Mouse (Mus musculus): Measurements from ENCODE around the gene Epm2a.
"Not testable (repeated sequence)": the region's sequence is repeated elsewhere in the genome, so short reads cannot be mapped to it uniquely, and the experiment has no call there.

Epm2a gene

DNA sequence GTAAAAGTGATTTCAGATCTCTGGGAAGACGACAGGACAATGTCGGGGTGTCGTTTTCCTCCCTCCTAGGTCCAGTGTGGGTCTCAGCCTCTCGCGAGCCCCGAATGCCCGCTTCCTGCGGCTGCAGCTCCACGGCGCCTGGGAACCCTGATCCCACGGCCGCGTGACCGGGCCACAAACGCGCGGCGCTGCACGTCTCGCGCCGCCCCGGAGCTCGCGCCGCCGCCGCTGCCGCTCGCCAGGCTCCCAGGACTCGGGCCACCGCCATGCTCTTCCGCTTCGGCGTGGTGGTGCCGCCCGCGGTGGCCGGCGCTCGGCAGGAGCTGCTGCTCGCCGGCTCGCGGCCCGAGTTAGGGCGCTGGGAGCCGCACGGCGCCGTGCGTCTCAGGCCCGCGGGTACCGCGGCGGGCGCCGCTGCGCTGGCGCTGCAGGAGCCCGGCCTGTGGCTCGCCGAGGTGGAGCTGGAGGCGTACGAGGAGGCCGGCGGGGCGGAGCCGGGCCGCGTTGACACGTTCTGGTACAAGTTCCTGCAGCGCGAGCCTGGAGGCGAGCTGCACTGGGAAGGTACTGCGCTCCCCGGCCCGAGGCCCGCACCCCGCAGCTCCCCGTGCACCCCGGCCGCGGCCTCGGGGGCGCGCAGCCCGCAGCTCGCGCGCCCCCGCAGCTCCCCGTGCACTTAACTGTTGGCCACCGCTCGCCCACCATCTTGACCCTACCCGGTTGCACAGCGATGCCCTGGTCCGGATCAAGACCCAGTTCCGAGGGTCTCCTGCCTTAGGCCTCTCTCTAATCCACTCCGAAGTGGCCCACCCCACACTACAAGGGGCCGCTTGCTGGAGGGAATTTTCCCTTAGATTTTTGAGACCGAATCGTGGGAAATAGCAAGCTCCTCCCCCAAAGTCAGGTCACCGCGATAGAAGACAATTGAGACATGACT, at the start of gene Epm2a:
Gene Epm2a (plus strand): TSS at position 200 of the 937 bp plus-strand sequence.
- in situ Hi-C loops (cut with MboI; ENCODE audit: low sequenced_read_pairs): no loop called here

DNA sequence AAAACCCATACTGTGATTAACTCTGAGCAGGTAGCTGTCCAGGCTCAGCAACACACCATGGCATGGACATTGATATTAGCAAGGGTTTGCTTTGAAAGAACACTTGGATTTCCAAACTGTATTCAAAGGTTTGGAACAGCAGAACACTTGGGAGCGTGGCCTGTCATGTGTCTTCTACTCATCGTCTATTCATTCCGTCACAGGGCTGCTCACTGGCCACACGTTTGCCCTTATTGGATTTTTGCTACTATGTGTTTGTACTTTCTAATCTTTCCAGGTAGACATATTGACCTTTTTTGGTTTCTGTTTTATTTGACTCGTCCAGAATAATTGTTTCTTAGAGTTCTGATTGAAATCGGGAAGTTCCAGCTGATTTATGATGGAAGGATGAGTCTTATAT, 44.8 kb upstream of the Epm2a start:
- in situ Hi-C loops (cut with MboI; ENCODE audit: low sequenced_read_pairs): no loop called here

DNA sequence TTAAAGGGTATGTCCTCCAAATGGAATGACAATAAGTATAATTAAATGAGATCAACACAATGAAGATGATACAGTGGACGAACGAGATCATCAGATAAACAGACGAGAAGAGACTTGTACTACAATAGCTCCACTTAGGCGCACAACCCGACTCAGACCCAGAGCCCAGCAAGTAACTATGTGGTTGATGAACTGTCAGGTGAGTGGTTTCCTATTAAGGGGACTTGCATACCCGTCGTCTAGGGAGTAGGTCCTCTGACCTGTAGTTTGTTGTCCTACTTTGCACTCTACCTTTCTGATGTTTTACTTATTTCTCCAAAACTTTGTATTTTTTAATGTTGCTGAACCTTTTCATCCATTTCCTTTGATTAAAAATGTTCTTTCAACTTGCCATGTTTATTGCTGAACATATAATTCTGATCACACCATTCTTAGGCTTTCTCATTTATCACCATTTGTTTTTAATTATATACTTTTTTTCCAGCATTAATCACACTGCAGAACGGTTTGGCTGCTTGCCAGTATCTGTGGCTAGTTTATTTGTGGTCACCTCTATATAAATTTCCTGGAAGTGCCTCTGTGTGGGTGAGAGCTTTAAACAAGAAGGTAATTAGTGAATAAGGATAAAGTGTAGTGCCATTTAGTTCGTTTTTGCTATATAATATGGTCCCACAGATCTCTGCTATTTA, 37.7 kb upstream of the Epm2a start:
- in situ Hi-C loops (cut with MboI; ENCODE audit: low sequenced_read_pairs): no loop called here

DNA sequence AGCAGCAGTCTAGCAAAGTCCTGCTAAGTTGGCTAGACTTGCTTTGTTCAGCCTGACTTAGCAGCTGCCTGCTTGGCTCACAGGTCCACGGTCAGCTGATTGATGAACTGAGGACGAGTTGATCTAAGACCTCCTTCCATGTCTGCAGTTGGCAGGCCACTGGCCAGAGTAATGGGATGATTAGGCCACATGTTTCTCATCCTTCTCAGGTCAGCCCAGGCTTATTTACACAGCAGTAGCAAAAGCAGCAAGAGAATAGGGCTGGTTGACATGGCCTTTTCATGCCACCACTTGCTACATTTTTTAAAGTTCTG, 37.2 kb upstream of the Epm2a start:
- in situ Hi-C loops (cut with MboI; ENCODE audit: low sequenced_read_pairs): no loop called here

DNA sequence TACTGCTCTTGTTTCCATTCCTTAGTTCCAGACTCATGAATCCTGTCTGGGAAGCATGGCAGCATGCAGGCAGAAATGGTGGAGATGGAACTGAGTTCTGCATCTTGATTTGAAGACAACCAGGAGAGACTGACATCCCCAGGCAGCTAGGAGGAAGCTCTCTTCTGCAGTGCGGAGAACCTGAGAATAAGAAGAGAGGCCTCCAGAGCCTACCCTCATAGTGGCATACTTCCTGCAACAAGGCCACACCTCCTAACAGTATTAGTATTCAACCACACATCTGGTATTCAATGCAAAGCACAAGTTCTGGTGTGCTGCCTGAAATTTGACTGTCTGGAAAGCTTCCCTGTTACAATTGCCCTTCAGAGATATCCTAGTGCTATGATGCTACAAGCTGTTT, 33.3 kb upstream of the Epm2a start:
- in situ Hi-C loops (cut with MboI; ENCODE audit: low sequenced_read_pairs): no loop called here

DNA sequence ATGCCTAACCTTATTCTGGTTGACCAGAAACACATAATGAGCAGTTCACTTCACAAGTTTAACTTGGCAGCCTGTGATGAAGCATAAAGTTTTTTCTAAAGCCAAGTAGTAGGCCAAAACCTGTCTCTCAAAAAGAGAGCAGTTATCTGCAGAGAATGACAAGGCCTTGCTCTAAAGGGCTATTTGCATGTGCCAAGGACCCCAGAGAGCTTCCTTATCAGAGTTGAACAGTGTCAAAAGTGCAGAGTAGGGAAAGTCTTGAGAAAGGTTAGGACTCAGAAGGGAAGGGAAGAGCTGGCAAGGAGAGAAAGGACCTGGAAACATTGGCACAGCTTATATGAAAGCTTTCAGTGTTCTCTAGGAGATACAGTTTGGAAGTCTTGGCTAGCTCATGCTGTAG, 32.7 kb upstream of the Epm2a start:
- in situ Hi-C loops (cut with MboI; ENCODE audit: low sequenced_read_pairs): no loop called here

DNA sequence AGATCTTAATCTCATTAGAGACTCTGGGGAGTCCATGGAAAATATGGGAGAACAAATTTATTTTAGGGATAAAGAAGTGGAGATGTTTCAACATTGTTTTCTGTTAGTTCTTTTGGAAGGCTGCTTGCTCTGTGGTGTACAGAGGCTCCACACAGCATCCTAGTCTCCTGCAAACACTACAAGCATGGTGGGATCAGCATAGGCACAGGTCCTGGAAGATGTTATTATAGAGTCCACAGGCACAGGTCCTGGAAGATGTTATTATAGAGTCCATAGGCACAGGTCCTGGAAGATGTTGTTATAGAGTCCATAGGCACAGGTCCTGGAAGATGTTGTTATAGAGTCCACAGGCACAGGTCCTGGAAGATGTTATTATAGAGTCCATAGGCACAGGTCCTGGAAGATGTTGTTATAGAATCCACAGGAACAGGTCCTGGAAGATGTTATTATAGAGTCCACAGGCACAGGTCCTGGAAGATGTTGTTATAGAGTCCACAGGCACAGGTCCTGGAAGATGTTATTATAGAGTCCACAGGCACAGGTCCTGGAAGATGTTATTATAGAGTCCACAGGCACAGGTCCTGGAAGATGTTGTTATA, 25.2 kb upstream of the Epm2a start:
- in situ Hi-C loops (cut with MboI; ENCODE audit: low sequenced_read_pairs): not testable (repeated sequence)

DNA sequence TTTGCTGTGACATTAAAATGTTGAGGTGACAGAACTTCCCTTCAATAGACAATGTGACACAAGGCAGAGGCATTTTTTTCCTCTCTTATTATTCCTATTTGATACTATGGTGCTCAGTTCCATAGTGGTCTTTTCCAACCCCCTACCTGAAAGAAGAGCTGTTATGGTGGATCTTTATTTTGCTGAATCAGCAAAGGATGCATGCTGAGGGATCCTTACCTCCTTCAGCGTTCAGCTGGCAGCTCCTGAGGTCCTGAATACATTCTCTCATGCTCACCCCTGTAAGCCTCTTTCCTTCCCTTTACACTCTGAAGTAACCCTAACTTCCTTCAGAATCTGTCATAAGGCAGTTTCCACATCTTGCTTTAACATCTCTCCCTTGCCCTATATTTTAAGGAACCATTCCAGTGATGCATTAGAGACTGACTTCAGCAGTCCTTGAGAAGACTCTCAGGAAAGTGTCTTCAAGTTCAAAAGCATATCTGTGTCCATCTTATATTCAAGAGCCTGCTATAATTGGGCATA, 23.7 kb upstream of the Epm2a start:
- in situ Hi-C loops (cut with MboI; ENCODE audit: low sequenced_read_pairs): no loop called here

DNA sequence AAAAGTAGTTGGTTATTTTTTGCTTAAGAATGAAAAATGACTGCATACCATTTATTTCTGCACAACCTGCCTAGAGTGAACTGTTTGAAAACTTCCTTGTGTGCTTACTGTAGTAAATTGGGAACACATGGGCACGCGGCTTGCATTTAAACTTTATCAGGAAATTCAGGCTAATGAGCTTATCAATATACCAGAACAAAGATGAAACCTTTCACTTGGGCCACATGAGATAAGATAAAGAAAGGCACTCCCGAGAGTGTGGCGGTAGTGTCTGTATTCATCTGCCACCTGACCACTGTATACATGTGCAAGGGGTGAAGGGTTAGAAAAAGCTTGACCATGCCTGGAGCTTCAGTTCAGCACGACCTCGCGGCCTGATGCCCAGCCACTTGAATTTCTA, 20.9 kb upstream of the Epm2a start:
- in situ Hi-C loops (cut with MboI; ENCODE audit: low sequenced_read_pairs): no loop called here

DNA sequence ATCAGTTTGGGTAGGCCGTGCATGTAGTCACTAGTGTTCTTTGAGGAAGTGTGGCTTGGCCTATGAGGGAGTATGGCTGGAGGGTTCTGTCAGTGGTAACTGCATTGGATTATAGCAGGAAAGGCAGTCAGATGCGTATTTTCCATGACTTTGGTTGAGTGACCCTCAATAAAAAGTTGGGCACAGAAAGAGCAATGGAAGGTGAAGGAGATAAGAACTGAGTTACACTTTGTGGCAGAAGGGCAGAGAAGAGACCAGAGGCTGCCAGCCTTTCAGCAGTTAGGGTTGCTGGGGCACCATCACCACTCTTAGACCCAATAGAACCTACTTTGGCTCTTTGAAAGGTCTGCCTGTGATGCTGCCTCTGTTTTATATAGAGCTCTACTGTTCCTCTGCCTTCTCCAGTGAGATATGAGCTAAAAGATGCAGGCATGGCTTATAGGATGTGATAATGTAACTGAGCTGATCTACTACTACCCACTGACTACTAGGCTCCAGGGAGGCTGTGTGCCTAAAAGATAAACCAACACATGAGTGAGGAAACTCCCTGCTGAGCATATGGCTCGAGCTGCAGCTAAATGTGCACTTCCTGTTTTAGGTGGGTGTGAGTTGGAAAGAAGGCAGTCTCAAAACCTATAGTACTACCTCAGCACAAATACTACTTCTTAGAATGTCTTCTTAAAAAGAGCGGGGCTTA, 19.9 kb upstream of the Epm2a start:
- in situ Hi-C loops (cut with MboI; ENCODE audit: low sequenced_read_pairs): no loop called here

DNA sequence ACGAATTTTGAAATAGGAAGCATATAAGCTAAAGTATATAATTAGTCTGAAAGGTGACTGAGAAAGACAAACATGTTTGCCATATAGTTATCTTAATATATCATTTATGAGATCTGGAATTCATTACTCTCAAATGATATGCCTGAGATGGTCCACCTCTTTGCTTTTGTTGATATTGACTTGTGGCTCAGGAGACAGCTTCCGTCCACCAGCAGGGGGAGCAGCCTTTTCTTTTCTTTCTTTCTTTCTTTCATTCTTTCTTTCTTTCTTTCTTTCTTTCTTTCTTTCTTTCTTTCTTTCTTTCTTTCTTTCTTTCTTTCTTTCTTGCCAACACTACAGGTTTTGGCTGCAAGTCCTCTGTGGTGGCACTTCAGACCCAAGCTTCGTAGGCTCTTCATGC, 16.7 kb upstream of the Epm2a start:
- in situ Hi-C loops (cut with MboI; ENCODE audit: low sequenced_read_pairs): no loop called here

DNA sequence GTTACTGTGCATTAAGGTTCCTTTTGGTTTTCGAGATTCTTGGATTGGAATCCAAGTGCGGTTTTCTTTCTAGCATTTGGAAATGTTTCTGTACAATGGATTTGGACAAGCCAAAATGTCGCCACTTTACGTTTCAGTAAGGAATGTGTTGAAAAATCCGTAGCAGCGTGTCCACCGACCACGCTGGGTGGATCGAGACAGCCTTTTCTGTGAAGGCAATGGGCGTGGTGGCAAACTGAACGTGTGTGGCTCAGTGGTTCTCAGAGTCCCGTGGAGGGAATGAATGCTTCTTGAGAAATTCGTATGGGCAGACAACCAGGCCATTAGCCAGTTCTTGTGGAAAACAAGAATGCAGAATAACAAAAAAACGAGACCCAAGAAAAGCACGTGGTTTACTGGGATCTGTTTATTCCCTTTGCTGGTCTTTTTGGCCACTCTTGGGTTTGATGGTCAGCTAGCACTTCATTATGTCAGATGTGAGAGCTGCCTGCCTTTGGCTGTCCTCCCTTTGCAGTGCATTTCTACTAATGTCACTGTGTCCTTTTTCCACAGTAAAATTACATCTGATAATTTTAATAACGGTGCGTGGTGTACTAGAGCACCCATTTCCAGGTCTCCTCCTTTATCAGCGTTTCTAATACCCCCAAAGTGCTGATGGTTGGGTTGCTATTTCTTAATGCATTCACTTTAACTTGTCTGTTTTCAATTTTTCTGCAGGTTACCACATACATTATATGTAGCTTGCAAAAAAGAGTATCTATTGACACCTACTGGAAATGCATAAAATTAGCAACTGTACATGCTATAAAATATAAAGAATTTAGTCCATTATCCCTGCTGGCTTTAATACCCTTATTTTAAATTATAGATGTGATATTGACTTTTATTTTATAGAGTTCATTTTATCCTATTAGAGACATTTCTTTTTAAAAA, 1.6 kb downstream of the Epm2a start:
- in situ Hi-C loops (cut with MboI; ENCODE audit: low sequenced_read_pairs): no loop called here

DNA sequence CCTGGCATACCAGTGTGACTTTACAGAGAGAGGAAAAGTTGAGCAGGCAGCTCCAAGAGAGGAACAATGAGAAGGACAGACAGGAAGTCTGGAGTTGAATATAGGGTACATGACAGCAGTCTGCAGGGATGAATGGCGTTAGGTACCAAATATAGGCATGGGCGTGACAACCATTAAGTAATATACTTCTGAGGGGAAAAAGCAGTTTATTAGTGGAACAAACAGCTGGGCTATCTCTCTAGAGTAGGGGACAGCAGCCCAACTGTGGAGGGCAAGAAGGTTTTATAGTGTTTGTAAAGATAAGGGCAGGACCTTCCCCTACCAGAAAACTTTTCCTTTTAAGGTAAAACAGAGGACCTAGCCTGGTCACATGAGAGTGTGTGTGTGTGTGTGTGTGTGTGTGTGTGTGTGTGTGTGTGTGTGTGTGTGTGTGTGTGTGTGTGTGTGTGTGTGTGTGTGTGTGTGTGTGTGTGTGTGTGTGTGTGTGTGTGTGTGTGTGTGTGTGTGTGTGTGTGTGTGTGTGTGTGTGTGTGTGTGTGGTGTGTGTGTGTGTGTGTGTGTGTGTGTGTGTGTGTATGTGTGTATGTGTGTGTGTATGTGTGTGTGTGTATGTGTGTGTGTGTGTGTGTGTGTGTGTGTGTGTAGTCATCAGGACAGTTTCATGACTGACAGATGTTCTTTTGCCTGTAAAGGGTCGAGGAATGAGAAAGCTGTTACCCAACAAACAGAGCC, 7.2 kb downstream of the Epm2a start:
- in situ Hi-C loops (cut with MboI; ENCODE audit: low sequenced_read_pairs): not testable (repeated sequence)

DNA sequence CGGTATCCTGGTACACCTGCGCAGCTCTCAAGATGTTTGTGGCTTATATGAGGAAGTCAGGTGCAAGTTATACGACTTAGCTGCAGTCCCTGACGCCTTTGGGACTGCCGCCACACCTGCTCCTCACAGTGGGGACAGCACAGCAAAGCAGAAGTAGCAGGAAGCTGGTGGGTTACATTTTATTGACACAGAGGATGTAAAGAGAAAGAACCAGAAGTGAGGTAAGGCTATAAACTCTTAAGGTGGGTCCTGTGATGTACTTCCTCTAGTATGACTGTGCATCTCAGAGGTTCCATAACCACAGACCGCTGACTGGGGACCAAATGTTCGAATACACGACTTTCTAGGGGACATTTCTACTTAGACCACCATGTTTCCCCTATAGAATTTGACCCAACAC, 11.4 kb downstream of the Epm2a start:
- in situ Hi-C loops (cut with MboI; ENCODE audit: low sequenced_read_pairs): no loop called here

DNA sequence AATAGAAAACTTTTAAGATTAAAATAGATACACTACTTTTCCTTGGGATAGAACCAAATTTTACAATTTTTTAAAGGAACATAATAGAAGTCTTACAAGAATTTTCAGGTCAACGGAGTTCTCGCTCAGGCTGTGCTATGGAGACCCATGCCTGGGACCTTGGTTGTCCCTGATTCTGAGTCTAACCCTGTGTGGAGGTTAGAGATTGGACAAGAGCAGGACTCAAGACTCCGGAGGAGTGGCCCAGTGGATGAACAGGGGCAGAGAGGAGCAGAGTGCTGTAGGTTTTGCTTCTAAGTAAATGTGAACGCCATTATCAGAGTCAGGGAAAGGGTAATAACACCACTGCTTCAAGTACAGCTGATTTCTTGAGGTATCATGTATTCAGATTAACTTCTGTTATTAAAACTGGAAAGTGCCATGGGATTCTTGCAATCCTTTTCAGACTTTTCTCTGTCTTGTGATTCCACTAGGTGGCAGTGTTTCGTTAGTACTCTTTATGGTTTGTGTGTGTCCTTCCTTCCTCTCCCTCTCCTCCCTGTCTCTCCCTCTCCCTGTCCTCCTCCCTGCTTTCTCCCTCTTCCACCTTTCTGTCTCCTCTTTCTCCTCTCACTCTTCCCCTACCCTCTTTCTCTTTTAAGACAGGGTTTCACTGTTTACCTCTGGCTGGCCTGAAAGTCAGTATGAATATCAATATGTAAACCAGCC, 18.9 kb downstream of the Epm2a start:
- in situ Hi-C loops (cut with MboI; ENCODE audit: low sequenced_read_pairs): no loop called here

DNA sequence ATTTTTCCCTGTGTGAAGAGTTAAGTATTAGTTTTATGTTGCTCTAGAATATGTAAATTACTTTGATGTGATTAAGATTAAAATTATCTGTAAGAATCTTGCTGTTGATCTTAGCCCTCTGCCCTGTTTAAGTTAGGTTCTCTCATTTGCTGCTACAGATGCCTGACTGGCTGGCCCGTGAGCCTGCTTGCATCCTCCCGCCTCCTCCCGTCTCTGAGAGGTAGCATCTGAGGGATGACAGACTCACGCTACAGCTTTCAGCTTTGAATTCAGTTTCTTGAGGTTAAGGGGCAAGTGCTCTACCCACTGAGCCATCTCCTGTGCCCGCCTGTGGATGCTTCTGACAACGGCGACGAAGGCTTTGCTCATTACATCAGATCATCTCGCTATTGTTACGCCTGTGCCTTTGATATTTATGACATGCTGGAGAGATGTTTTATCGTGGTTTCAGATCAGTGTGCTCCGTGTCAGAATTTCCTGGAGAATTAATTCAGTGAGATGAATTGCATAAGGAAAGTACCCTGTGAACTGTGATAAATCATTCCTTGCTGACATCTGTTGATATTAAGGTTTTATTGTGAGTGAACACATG, 19.8 kb downstream of the Epm2a start:
- in situ Hi-C loops (cut with MboI; ENCODE audit: low sequenced_read_pairs): no loop called here

DNA sequence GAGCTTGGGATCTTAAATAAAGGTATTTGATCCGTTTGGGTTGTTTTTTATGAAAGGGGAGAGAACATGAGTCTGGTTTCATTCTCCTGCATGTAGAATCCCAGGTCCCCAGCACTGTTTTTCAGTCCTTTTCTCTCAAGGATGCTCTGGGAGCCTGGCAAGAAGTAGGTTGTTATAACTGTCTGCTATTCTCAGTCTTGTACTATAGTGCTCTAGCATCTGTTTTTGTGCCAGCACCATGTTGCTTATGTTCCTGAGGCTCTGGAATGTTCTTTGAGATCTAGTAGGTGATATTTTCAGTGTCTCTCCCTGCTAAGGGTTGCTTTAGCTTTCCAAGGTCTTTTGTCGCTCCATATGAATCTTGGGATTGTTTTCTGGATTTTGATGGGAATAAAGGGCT, 38.1 kb downstream of the Epm2a start:
- in situ Hi-C loops (cut with MboI; ENCODE audit: low sequenced_read_pairs): no loop called here

DNA sequence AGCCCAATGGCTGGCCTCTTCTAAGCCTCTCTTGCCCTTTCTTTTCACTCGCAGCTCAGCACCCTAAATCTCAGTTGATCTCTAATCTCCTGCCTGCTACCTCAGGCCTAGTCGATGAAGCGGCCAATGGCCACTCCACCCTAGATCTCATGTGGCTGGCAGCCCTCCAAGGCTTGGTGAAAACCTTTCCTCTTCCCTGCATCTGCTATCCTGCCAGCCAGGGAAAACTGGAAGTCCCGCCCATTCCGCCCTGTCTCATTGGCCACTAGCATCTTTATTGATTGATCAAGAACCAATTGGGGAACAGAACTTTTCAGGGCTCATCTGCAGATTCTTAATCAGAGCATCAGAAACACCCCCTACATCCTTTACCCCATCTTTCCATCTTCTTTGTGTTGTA, 67.7 kb downstream of the Epm2a start:
- in situ Hi-C loops (cut with MboI; ENCODE audit: low sequenced_read_pairs): no loop called here

Data from CH12F3 (cell line).